Mouse (Mus musculus) liver, embryonic 11.5 days (tissue): ENCODE results near the gene Mrpl24. TPM values are rescaled to one million over a fixed set of nuclear protein-coding genes. Genes with fewer than 3 reads are reported as not detected.

Experiments
- ATAC-seq: fragments of 200-750 bp; cut with Nextera tagmentation; replicated peaks from 2 replicates; pipeline ENCODE4 v1.8.0; 2017; ENCODE audit warnings: moderate number of reproducible peaks, mild to moderate bottlenecking, moderate TSS enrichment, moderate library complexity; ENCODE audit not compliant: low FRiP score
- DNase-seq: peaks from one replicate; pipeline ENCODE4 v3.0.0-alpha.2; 2017; ENCODE audit warnings: low spot score
- H3K27ac ChIP-seq: fragments of 300-500 bp; sonication (generic); 2 replicates; pipeline ENCODE4 v1.5.1; 2014; ENCODE audit warnings: mild to moderate bottlenecking, low read depth, low read length, control low read depth
- H3K27me3 ChIP-seq: fragments of 300-500 bp; sonication (generic); replicated peaks from 2 replicates; pipeline ENCODE4 v1.6.1; 2014; ENCODE audit warnings: low read length, mixed read lengths; ENCODE audit not compliant: control insufficient read depth, insufficient read depth
- H3K36me3 ChIP-seq: fragments of 300-500 bp; sonication (generic); 2 replicates; pipeline ENCODE4 v1.6.1; 2014; ENCODE audit warnings: mild to moderate bottlenecking, low read length, moderate library complexity, mixed read lengths; ENCODE audit not compliant: control insufficient read depth, insufficient read depth
- H3K4me1 ChIP-seq: fragments of 300-500 bp; sonication (generic); replicated peaks from 2 replicates; pipeline ENCODE4 v1.6.1; 2014; ENCODE audit warnings: low read length, mixed read lengths; ENCODE audit not compliant: control insufficient read depth, insufficient read depth
- H3K4me2 ChIP-seq: fragments of 300-500 bp; sonication (generic); 2 replicates; pipeline ENCODE4 v1.6.1; 2014; ENCODE audit warnings: mild to moderate bottlenecking, control low read depth, moderate library complexity
- H3K4me3 ChIP-seq: fragments of 300-500 bp; sonication (generic); 2 replicates; pipeline ENCODE4 v1.5.1; 2014; ENCODE audit warnings: low read depth, low read length, control low read depth
- H3K9ac ChIP-seq: fragments of 300-500 bp; sonication (generic); 2 replicates; pipeline ENCODE4 v1.6.1; 2014; ENCODE audit warnings: low read depth, low read length, control low read depth
- H3K9me3 ChIP-seq: fragments of 300-500 bp; sonication (generic); 2 replicates; pipeline ENCODE4 v1.6.1; 2016; ENCODE audit warnings: low read length, inconsistent platforms, mixed read lengths; ENCODE audit not compliant: control insufficient read depth
- WGBS: fragments of 180-500 bp; shearing (Covaris S2); extraction: QIAGEN DNeasy Blood & Tissue Kit; methylation state at CpG from one replicate; pipeline ENCODE4 v1.1.7; 2014; 5-methylcytosine and 5-hydroxymethylcytosine counted together
- polyA plus RNA-seq: library from polyadenylated mRNA; unstranded; fragments of >200 nt; fragmentation: Nextera tagmentation; extraction: Ambion mirVana; gene quantifications from 2 replicates; pipeline ENCODE4 v1.2.1, GENCODE M21; 2014

Mrpl24 gene
- polyA plus RNA-seq, 1 experiment from 2014 or later = 97.5 TPM

- H3K9me3 ChIP-seq = no peaks in the 10 kb centered on the region; the same call in 1 of the 2 replicates
- peak overlapping the region; percentile 19; the same call in 1 of the 2 replicates for H3K27ac ChIP-seq
- H3K36me3 ChIP-seq = peaks cover 7% of the 10 kb centered on the region; the same call in 1 of the 2 replicates
- 31% methylated on average over 1 of the region's 1 CpGs for WGBS
- no peak overlapping the region for H3K9ac ChIP-seq
- DNase-seq (no peak), ATAC-seq (no peak)
- H3K4me3 ChIP-seq = no peak overlapping the region; the same call in 1 of the 2 replicates
- H3K27me3 ChIP-seq = peaks cover 71% of the 10 kb centered on the region
- peaks cover 40% of the 10 kb centered on the region for H3K4me1 ChIP-seq
- no peak overlapping the region for H3K4me2 ChIP-seq
Observed at GRCm38 (mm10) chr3:87946541-87946860, 27.2 kb downstream of the Mrpl24 start.

GRCm38 (mm10) chr3:87947056-87947810 lies 27.9 kb downstream of the Mrpl24 start:
- peaks cover 3% of the 10 kb centered on the region; the same call in 1 of the 2 replicates for H3K36me3 ChIP-seq
- no peaks in the 10 kb centered on the region; the same call in 1 of the 2 replicates for H3K9me3 ChIP-seq
- peaks cover 78% of the 10 kb centered on the region for H3K27me3 ChIP-seq
- DNase-seq = no peak
- H3K27ac ChIP-seq = no peak overlapping the region
- H3K4me3 ChIP-seq = peak overlapping the region; percentile 26
- WGBS = 2% methylated on average over 26 of the region's 26 CpGs
- H3K4me2 ChIP-seq = peak overlapping the region; percentile 63
- H3K9ac ChIP-seq = no peak overlapping the region; the same call in 1 of the 2 replicates
- peaks cover 42% of the 10 kb centered on the region for H3K4me1 ChIP-seq
- no peak for ATAC-seq

GRCm38 (mm10) chr3:87947811-87948199 lies 28.5 kb downstream of the Mrpl24 start:
- ATAC-seq (no peak), DNase-seq (no peak)
- Histone ChIP-seq H3K9ac (no peak overlapping the region; the same call in 1 of the 2 replicates), H3K36me3 (no peaks in the 10 kb centered on the region), H3K9me3 (no peaks in the 10 kb centered on the region; the same call in 1 of the 2 replicates), H3K4me2 (peak overlapping the region; percentile 63), H3K4me3 (peak overlapping the region; percentile 26), H3K27me3 (peaks cover 84% of the 10 kb centered on the region), H3K4me1 (peaks cover 45% of the 10 kb centered on the region), H3K27ac (no peak overlapping the region)
- whole genome bisulfite sequencing = 3% methylated on average over 17 of the region's 17 CpGs

- ATAC-seq = no peak
- no peak within 1 kb of the TSS for H3K27ac ChIP-seq
- 5% methylated on average over 35 of the region's 35 CpGs for WGBS
Observed at GRCm38 (mm10) chr3:87948378-87949265, 29.3 kb downstream of the Mrpl24 start, which contains the start of gene Crabp2. TSS of gene Crabp2 (plus strand) at chr3:87948666.

GRCm38 (mm10) chr3:87949266-87949954 lies 30.1 kb downstream of the Mrpl24 start:
- Histone ChIP-seq H3K36me3 (no peaks in the 10 kb centered on the region), H3K4me3 (peak overlapping the region; percentile 26)
- no peak for ATAC-seq

More at GRCm38 (mm10) chr3:87948378-87949265, 29.3 kb downstream of the Mrpl24 start, which contains the start of gene Crabp2:
- peaks cover 45% of the 10 kb centered on the region for H3K4me1 ChIP-seq
- no peak within 1 kb of the TSS; the same call in 1 of the 2 replicates for H3K9ac ChIP-seq
- H3K4me2 ChIP-seq = peak within 1 kb of the TSS; percentile 63
- peak within 1 kb of the TSS; percentile 26 for H3K4me3 ChIP-seq
- DNase-seq = no peak
- peaks cover 92% of the 10 kb centered on the region for H3K27me3 ChIP-seq
- no peaks in the 10 kb centered on the region for H3K36me3 ChIP-seq
- no peaks in the 10 kb centered on the region; the same call in 1 of the 2 replicates for H3K9me3 ChIP-seq

GRCm38 (mm10) chr3:87949955-87950515 lies 30.7 kb downstream of the Mrpl24 start:
- no peak overlapping the region for H3K9ac ChIP-seq
- H3K4me1 ChIP-seq = peaks cover 45% of the 10 kb centered on the region
- WGBS = 11% methylated on average over 13 of the region's 13 CpGs
- no peak for ATAC-seq
- H3K27me3 ChIP-seq = peaks cover 89% of the 10 kb centered on the region
- DNase-seq = no peak
- no peaks in the 10 kb centered on the region for H3K36me3 ChIP-seq
- peak overlapping the region; percentile 19 for H3K4me3 ChIP-seq
- H3K4me2 ChIP-seq = peak overlapping the region; percentile 63
- H3K9me3 ChIP-seq = no peaks in the 10 kb centered on the region; the same call in 1 of the 2 replicates
- no peak overlapping the region for H3K27ac ChIP-seq

More at GRCm38 (mm10) chr3:87949266-87949954, 30.1 kb downstream of the Mrpl24 start:
- Histone ChIP-seq H3K27me3 (peaks cover 95% of the 10 kb centered on the region), H3K4me2 (peak overlapping the region; percentile 63), H3K4me1 (peaks cover 45% of the 10 kb centered on the region), H3K9me3 (no peaks in the 10 kb centered on the region; the same call in 1 of the 2 replicates), H3K9ac (no peak overlapping the region), H3K27ac (no peak overlapping the region)
- DNase-seq = no peak
- 13% methylated on average over 16 of the region's 16 CpGs for WGBS

GRCm38 (mm10) chr3:87951946-87952345 lies 32.6 kb downstream of the Mrpl24 start:
- peak overlapping the region; percentile 59 for H3K4me2 ChIP-seq

More at GRCm38 (mm10) chr3:87951946-87952345, 32.6 kb downstream of the Mrpl24 start:
- no peaks in the 10 kb centered on the region for H3K9me3 ChIP-seq
- H3K36me3 ChIP-seq = no peaks in the 10 kb centered on the region
- ATAC-seq (no peak), DNase-seq (no peak)
- H3K27ac ChIP-seq = no peak overlapping the region
- peaks cover 74% of the 10 kb centered on the region for H3K27me3 ChIP-seq
- peak overlapping the region; percentile 34 for H3K4me3 ChIP-seq
- peaks cover 34% of the 10 kb centered on the region for H3K4me1 ChIP-seq
- 8% methylated on average over 12 of the region's 12 CpGs for WGBS
- H3K9ac ChIP-seq = 0 out of 2 replicates have a peak overlapping the region, but pooled peaks have one; percentile 27
